Mouse (Mus musculus) liver, embryonic 15.5 days (tissue): ENCODE measurements around the gene Zfp110. TPM values are rescaled to one million over a fixed set of nuclear protein-coding genes. Genes with fewer than 3 reads are reported as not detected.

Source experiments
- polyA plus RNA-seq: library from polyadenylated mRNA; unstranded; fragments of >200 nt; fragmentation: Nextera tagmentation; extraction: Ambion mirVana; gene quantifications from 2 replicates; pipeline ENCODE4 v1.2.1, GENCODE M21; 2015

The Zfp110 gene
- polyA plus RNA-seq, 1 experiment from 2014 or later = 10.8 TPM

Other genes with a start within 250 kb of the Zfp110 start
- under 0.01 TPM in 1 of 2 replicates, not detected in the other for gene Vmn2r53, start 226.0 kb upstream of the Zfp110 start, polyA plus RNA-seq
- not detected in 2 replicates for gene Vmn2r54, start 194.4 kb upstream of the Zfp110 start, polyA plus RNA-seq
- gene Vmn2r55, start 149.8 kb upstream of the Zfp110 start, polyA plus RNA-seq = not detected in 2 replicates
- gene Vmn2r56, start 99.8 kb upstream of the Zfp110 start, polyA plus RNA-seq = not detected in 2 replicates
- gene Zscan18, start 31.1 kb upstream of the Zfp110 start, polyA plus RNA-seq = 0.24 and 0.44 TPM in 2 replicates
- gene Zfp329, start 15.9 kb upstream of the Zfp110 start, polyA plus RNA-seq = 1.6 and 1.9 TPM in 2 replicates
- gene Zfp128, start 46.4 kb downstream of the Zfp110 start, polyA plus RNA-seq = 0.47 and 0.62 TPM in 2 replicates
- gene Zscan22, start 63.1 kb downstream of the Zfp110 start, polyA plus RNA-seq = 3.4 and 3.9 TPM in 2 replicates
- gene Rps5, start 87.5 kb downstream of the Zfp110 start, polyA plus RNA-seq = 541 and 547 TPM in 2 replicates
- 0.08 and 0.20 TPM in 2 replicates for gene Rnf225, start 92.7 kb downstream of the Zfp110 start, polyA plus RNA-seq
- 2.5 and 2.7 TPM in 2 replicates for gene Zfp324, start 131.1 kb downstream of the Zfp110 start, polyA plus RNA-seq
- 2.2 and 2.6 TPM in 2 replicates for gene Zfp446, start 143.1 kb downstream of the Zfp110 start, polyA plus RNA-seq
- gene Slc27a5, start 163.4 kb downstream of the Zfp110 start, polyA plus RNA-seq = 17.2 and 22.1 TPM in 2 replicates
- 75.3 and 89.4 TPM in 2 replicates for gene Trim28, start 164.4 kb downstream of the Zfp110 start, polyA plus RNA-seq
- gene Zbtb45, start 175.3 kb downstream of the Zfp110 start, polyA plus RNA-seq = 11.8 and 13.3 TPM in 2 replicates
- 118 and 120 TPM in 2 replicates for gene Chmp2a, start 200.0 kb downstream of the Zfp110 start, polyA plus RNA-seq
- gene Ube2m, start 203.5 kb downstream of the Zfp110 start, polyA plus RNA-seq = 64.5 and 72.3 TPM in 2 replicates
- gene Mzf1, start 220.0 kb downstream of the Zfp110 start, polyA plus RNA-seq = 0.37 and 0.44 TPM in 2 replicates